Mouse (Mus musculus) megakaryocyte, embryonic 14.5 days (primary cell): Measurements from ENCODE around the gene Ahnak.

Source experiments
- FLI1 ChIP-seq: IDR thresholded peaks from 2 replicates; pipeline ENCODE4 v1.6.1; 2012; ENCODE audit warnings: low read length, inconsistent platforms, mixed read lengths
- GATA1 ChIP-seq: IDR thresholded peaks from 3 replicates; pipeline ENCODE4 v1.6.1; 2012; ENCODE audit warnings: mixed read lengths, low read length, inconsistent platforms, borderline replicate concordance

GRCm38 (mm10) chr19:8944062-8944461 is 45.0 kb upstream of the Ahnak start:
- no peak for TF ChIP-seq GATA1
- no peak for TF ChIP-seq FLI1
